Mouse (Mus musculus): ENCODE data around the gene Gpm6b.

DNA sequence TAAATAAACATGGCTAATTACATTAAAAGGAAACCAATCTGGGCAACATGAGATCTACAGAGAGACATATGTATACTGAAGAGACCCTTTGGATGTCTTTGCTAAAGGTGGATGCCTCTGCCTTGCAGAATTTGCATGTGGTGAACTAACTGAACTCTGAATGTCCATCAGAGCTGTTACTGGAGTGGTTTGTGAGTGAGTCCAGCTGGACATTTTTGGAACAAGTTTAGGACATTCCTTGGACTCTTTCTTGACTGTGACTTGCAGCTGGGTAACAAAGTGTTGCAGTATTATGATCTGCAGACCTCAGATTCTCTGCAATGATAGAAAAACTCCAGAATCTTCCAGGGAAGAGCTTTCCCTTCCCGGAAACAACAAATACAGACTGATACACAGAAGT, 41.1 kb downstream of the Gpm6b start:
- TF ChIP-seq CTCF (IDR thresholded peaks at IDR 0.05; ENCODE audit: low read depth, low read length) (no peak), GATA1 (IDR thresholded peaks at IDR 0.05; ENCODE audit: borderline replicate concordance, low read length) (no peak), TAL1 (conservative IDR thresholded peaks at IDR 0.05; ENCODE audit: low read depth, low read length) (no peak), GATA2 (IDR thresholded peaks at IDR 0.05; ENCODE audit: borderline replicate concordance, low read depth, low read length) (no peak)
